Mouse (Mus musculus) MEL (cell line): Measurements from ENCODE around the gene Zpr1. TPM values are rescaled to one million over a fixed set of nuclear protein-coding genes. Genes with fewer than 3 reads are reported as not detected.

Source experiments
- DNase-seq: peaks from one replicate; pipeline ENCODE4 v3.0.0; 2011; ENCODE audit warnings: low read depth, low spot score
- H3K27ac ChIP-seq: 2 replicates; pipeline ENCODE4 v1.5.1; 2012; ENCODE audit warnings: low read depth, mild to moderate bottlenecking, control low read depth, low read length, moderate library complexity; ENCODE audit not compliant: control insufficient read depth
- H3K27me3 ChIP-seq, 2 experiments: fragments of 150-350 bp in 1 of 2; sonication (generic) in 1 of 2; 2 replicates each; pipeline ENCODE4 v1.6.1; 2012; ENCODE audit warnings: low read length in 2 of 2, mild to moderate bottlenecking in 2 of 2, improper control_type of control experiment in 1 of 2, moderate library complexity in 1 of 2; ENCODE audit not compliant: insufficient read depth in 2 of 2, control insufficient read depth in 1 of 2
- H3K36me3 ChIP-seq, 2 experiments: 2 replicates each; pipeline ENCODE4 v1.6.1; 2012 to 2014; ENCODE audit warnings: low read length in 2 of 2, improper control_type of control experiment in 1 of 2, inconsistent platforms in 1 of 2, mild to moderate bottlenecking in 1 of 2; ENCODE audit not compliant: insufficient read depth in 2 of 2, control insufficient read depth in 1 of 2
- H3K4me1 ChIP-seq, 2 experiments: fragments of 150-350 bp in 1 of 2; sonication (generic) in 1 of 2; 2 replicates each; pipeline ENCODE4 v1.6.1; 2012; ENCODE audit warnings: low read length in 2 of 2, improper control_type of control experiment in 1 of 2, mild to moderate bottlenecking in 1 of 2; ENCODE audit not compliant: insufficient read depth in 2 of 2, control insufficient read depth in 1 of 2
- H3K4me3 ChIP-seq, 2 experiments: fragments of 150-350 bp in 1 of 2; sonication (generic) in 1 of 2; 2 replicates each; pipeline ENCODE4 v1.5.1; 2012; ENCODE audit warnings: low read depth in 2 of 2, low read length in 2 of 2, mild to moderate bottlenecking in 2 of 2, moderate library complexity in 2 of 2, control low read depth in 1 of 2, improper control_type of control experiment in 1 of 2; ENCODE audit not compliant: control insufficient read depth in 1 of 2, insufficient read depth in 1 of 2
- H3K79me2 ChIP-seq: 2 replicates; pipeline ENCODE4 v1.6.1; 2012; ENCODE audit warnings: mild to moderate bottlenecking, low read length, moderate library complexity; ENCODE audit not compliant: control insufficient read depth, poor library complexity, insufficient read depth
- H3K9ac ChIP-seq: 2 replicates; pipeline ENCODE4 v1.6.1; 2012; ENCODE audit warnings: low read depth, mild to moderate bottlenecking, control low read depth, low read length, moderate library complexity; ENCODE audit not compliant: control insufficient read depth, poor library complexity, severe bottlenecking
- H3K9me3 ChIP-seq: fragments of 150-350 bp; sonication (generic); replicated peaks from 2 replicates; pipeline ENCODE4 v1.6.1; 2012; ENCODE audit warnings: mild to moderate bottlenecking, low read length, improper control_type of control experiment, moderate library complexity; ENCODE audit not compliant: insufficient read depth
- CHD1 ChIP-seq: IDR thresholded peaks from 2 replicates; pipeline ENCODE4 v1.6.1; 2012; ENCODE audit warnings: low read depth, mild to moderate bottlenecking, inconsistent platforms, low read length, improper control_type of control experiment
- CHD2 ChIP-seq: IDR thresholded peaks from 2 replicates; pipeline ENCODE4 v1.6.1; 2011; ENCODE audit warnings: low read length, improper control_type of control experiment
- E2F4 ChIP-seq: IDR thresholded peaks from 2 replicates; pipeline ENCODE4 v1.6.1; 2011; ENCODE audit warnings: low read depth, low read length, improper control_type of control experiment, borderline replicate concordance
- ELF1 ChIP-seq: IDR thresholded peaks from 2 replicates; pipeline ENCODE4 v1.6.1; 2014; ENCODE audit warnings: low read depth, mild to moderate bottlenecking, inconsistent platforms, low read length, improper control_type of control experiment, moderate library complexity
- EP300 ChIP-seq, 2 experiments: IDR thresholded peaks; 2 replicates each; pipeline ENCODE4 v1.6.1; 2011; ENCODE audit warnings: improper control_type of control experiment in 2 of 2, low read length in 2 of 2, low read depth in 1 of 2, mild to moderate bottlenecking in 1 of 2
- JUND ChIP-seq: IDR thresholded peaks from 2 replicates; pipeline ENCODE4 v1.6.1; 2011; ENCODE audit warnings: low read depth, mild to moderate bottlenecking, improper control_type of control experiment, low read length
- MAX ChIP-seq: IDR thresholded peaks from 2 replicates; pipeline ENCODE4 v1.6.1; 2011; ENCODE audit warnings: low read length, improper control_type of control experiment
- MEF2A ChIP-seq: IDR thresholded peaks from 2 replicates; pipeline ENCODE4 v1.6.1; 2014; ENCODE audit warnings: low read depth, mild to moderate bottlenecking, inconsistent platforms, low read length, improper control_type of control experiment; ENCODE audit not compliant: poor library complexity, insufficient replicate concordance, severe bottlenecking; ENCODE audit errors: extremely low read depth
- POLR2AphosphoS5 ChIP-seq: IDR thresholded peaks from 2 replicates; pipeline ENCODE4 v1.6.1; 2012; ENCODE audit warnings: low read depth, borderline replicate concordance, mild to moderate bottlenecking, inconsistent platforms, low read length, moderate library complexity, mixed read lengths
- RCOR1 ChIP-seq: IDR thresholded peaks from 2 replicates; pipeline ENCODE4 v1.6.1; 2012; ENCODE audit warnings: low read depth, mild to moderate bottlenecking, inconsistent platforms, low read length, improper control_type of control experiment
- TCF12 ChIP-seq: IDR thresholded peaks from 2 replicates; pipeline ENCODE4 v1.6.1; 2014; ENCODE audit warnings: low read depth, mild to moderate bottlenecking, inconsistent platforms, low read length, improper control_type of control experiment, moderate library complexity
- USF1 ChIP-seq: IDR thresholded peaks from 2 replicates; pipeline ENCODE4 v1.6.1; 2014; ENCODE audit warnings: low read depth, mild to moderate bottlenecking, inconsistent platforms, low read length, improper control_type of control experiment, moderate library complexity
- ZMIZ1 ChIP-seq: IDR thresholded peaks from 2 replicates; pipeline ENCODE4 v1.6.1; 2012; ENCODE audit warnings: low read depth, mild to moderate bottlenecking, inconsistent platforms, low read length, improper control_type of control experiment, moderate library complexity
- polyA plus RNA-seq, 2 experiments: library from polyadenylated mRNA; stranded (reverse) in 1 of 2; unstranded in 1 of 2; fragments of >175 nt in 1 of 2; fragments of >200 nt in 1 of 2; gene quantifications; 2 replicates each; pipeline versions ENCODE4 v1.2.1 to v1.2.4; 2012; ENCODE audit warnings: low replicate concordance in 2 of 2, low read depth in 1 of 2; ENCODE audit not compliant: insufficient read length in 2 of 2, insufficient read depth in 1 of 2, missing spikeins in 1 of 2
- total RNA-seq: library from RNA; depleted of rRNA; stranded (reverse); fragments of 300-350 nt; gene quantifications from 2 replicates; pipeline ENCODE4 v1.2.3, GENCODE M21; 2012

Zpr1 gene
- total and polyA plus RNA-seq, 3 experiments, result 99.7 to 171 TPM; not detected in 1

- Histone ChIP-seq H3K4me1 (no peaks in the 10 kb centered on the region), H3K79me2 (no peaks in the 10 kb centered on the region), H3K27ac (no peak overlapping the region), H3K36me3 (no peaks in the 10 kb centered on the region), H3K27me3 (no peaks in the 10 kb centered on the region), H3K4me3 (no peak overlapping the region), H3K9ac (no peak overlapping the region), H3K9me3 (no peaks in the 10 kb centered on the region)
- no peak for TF ChIP-seq ELF1
- TF ChIP-seq USF1, result peak; percentile 46; the same call in 1 of the 2 replicates
- no peak for DNase-seq
Observed at GRCm38 (mm10) chr9:46241818-46242217, 31.0 kb upstream of the Zpr1 start.

- H3K27me3 ChIP-seq, result no peaks in the 10 kb centered on the region
Observed at GRCm38 (mm10) chr9:46243122-46243521, 29.7 kb upstream of the Zpr1 start.

GRCm38 (mm10) chr9:46243584-46243983 is 29.3 kb upstream of the Zpr1 start:
- no peaks in the 10 kb centered on the region for H3K79me2 ChIP-seq
- no peak overlapping the region for H3K4me3 ChIP-seq
- no peaks in the 10 kb centered on the region for H3K4me1 ChIP-seq
- no peaks in the 10 kb centered on the region for H3K36me3 ChIP-seq
- no peak overlapping the region for H3K27ac ChIP-seq
- H3K9ac ChIP-seq, result no peak overlapping the region
- DNase-seq, result no peak
- no peaks in the 10 kb centered on the region for H3K27me3 ChIP-seq
- TF ChIP-seq ZMIZ1, result no peak
- TF ChIP-seq EP300 (IDR thresholded peaks at IDR 0.05; ENCODE audit: low read depth in 1 of 2, low read length in 2 of 2), result no peak
- TF ChIP-seq E2F4, result no peak
- TF ChIP-seq TCF12, result no peak
- no peak for TF ChIP-seq POLR2AphosphoS5
- no peak for TF ChIP-seq MEF2A
- TF ChIP-seq CHD2, result no peak
- TF ChIP-seq JUND, result no peak
- H3K9me3 ChIP-seq, result no peaks in the 10 kb centered on the region

More at GRCm38 (mm10) chr9:46243122-46243521, 29.7 kb upstream of the Zpr1 start:
- Histone ChIP-seq H3K27ac (no peak overlapping the region), H3K4me1 (no peaks in the 10 kb centered on the region), H3K9me3 (no peaks in the 10 kb centered on the region), H3K79me2 (no peaks in the 10 kb centered on the region), H3K36me3 (no peaks in the 10 kb centered on the region), H3K4me3 (no peak overlapping the region), H3K9ac (no peak overlapping the region)
- TF ChIP-seq USF1 (no peak), MEF2A (no peak), CHD1 (no peak), RCOR1 (no peak), MAX (no peak)
- DNase-seq, result no peak
